Mouse (Mus musculus): Measurements from ENCODE around the gene H6pd.

H6pd gene

GRCm38 (mm10) chr4:150033261-150033671, 24.4 kb upstream of the H6pd start:
- Histone ChIP-seq H3K36me3 (ENCODE audit: insufficient read depth, low read length) (no peaks in the 10 kb centered on the region), H3K27me3 (ENCODE audit: insufficient read depth, low read length) (peaks cover 69% of the 10 kb centered on the region)
- TF ChIP-seq POU5F1 (IDR thresholded peaks at IDR 0.05; ENCODE audit: borderline replicate concordance, low read length): no peak
- TF ChIP-seq NANOG (IDR thresholded peaks at IDR 0.05; ENCODE audit: borderline replicate concordance, low read length): no peak
- no peak for TF ChIP-seq CTCF (conservative IDR thresholded peaks at IDR 0.05; ENCODE audit: low read length)

GRCm38 (mm10) chr4:150031234-150031890, 22.5 kb upstream of the H6pd start:
- H3K4me1 ChIP-seq (replicated peaks; ENCODE audit: low read depth, low read length): peaks cover 37% of the 10 kb centered on the region
- TF ChIP-seq CTCF (conservative IDR thresholded peaks at IDR 0.05; ENCODE audit: low read length) (no peak), NANOG (IDR thresholded peaks at IDR 0.05; ENCODE audit: borderline replicate concordance, low read length) (no peak), POU5F1 (IDR thresholded peaks at IDR 0.05; ENCODE audit: borderline replicate concordance, low read length) (no peak)
- no peaks in the 10 kb centered on the region for H3K36me3 ChIP-seq (ENCODE audit: insufficient read depth, low read length)
- no peaks in the 10 kb centered on the region for H3K9me3 ChIP-seq (ENCODE audit: low read length)
- H3K4me3 ChIP-seq (replicated peaks; ENCODE audit: low read length): peak overlapping the region; percentile 69
- H3K27me3 ChIP-seq (ENCODE audit: insufficient read depth, low read length): peaks cover 88% of the 10 kb centered on the region

More at GRCm38 (mm10) chr4:150033261-150033671, 24.4 kb upstream of the H6pd start:
- H3K9me3 ChIP-seq (ENCODE audit: low read length): no peaks in the 10 kb centered on the region
- H3K4me1 ChIP-seq (replicated peaks; ENCODE audit: low read depth, low read length): peaks cover 40% of the 10 kb centered on the region
- H3K4me3 ChIP-seq (replicated peaks; ENCODE audit: low read length): peak overlapping the region; percentile 64

DNA sequence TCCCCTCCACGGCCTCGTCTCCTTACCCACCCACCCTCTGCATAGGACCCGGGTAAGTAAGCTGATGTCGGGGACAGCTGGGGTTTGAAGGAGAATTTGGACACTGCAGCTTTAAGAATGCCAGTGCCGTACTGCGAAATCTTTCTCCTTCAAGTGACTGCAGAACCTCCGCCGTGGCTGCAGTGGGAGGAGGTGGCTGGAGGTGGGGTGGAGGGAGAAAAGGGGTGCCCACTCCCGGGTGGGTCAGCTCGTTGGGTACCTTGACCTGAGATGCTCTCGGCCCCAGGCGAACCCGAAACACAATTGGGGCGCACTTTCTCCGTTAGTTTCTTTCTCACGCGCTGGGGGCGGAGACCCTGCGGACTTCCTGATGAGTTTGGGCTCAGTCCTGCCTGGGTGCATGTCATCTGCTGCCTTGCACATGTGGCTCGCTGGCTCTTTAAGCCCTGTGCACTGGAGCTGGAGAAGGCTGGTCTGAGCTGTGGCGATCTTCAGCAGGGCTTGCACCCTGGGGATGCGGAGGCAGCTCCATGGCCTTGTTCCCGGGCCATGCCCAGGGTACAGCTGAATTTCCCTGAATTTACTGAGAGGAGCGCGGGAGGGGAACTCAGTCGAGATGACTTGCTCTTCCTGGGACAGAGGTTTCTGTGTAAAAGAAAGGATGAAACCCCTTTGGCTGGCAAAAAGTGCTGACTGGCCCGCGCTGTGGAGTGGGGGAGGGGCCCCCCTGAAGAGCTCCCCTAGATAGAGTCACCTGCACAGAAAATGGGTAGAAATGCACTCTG, 21.8 kb upstream of the H6pd start:
- Histone ChIP-seq H3K27me3 (ENCODE audit: insufficient read depth, low read length) (peaks cover 96% of the 10 kb centered on the region), H3K4me1 (replicated peaks; ENCODE audit: low read depth, low read length) (peaks cover 30% of the 10 kb centered on the region), H3K4me3 (replicated peaks; ENCODE audit: low read length) (peak overlapping the region; percentile 69), H3K36me3 (ENCODE audit: insufficient read depth, low read length) (no peaks in the 10 kb centered on the region), H3K9me3 (ENCODE audit: low read length) (no peaks in the 10 kb centered on the region)
- TF ChIP-seq POU5F1 (IDR thresholded peaks at IDR 0.05; ENCODE audit: borderline replicate concordance, low read length): no peak

- H3K4me3 ChIP-seq (replicated peaks; ENCODE audit: low read length): no peak overlapping the region
- peaks cover 99% of the 10 kb centered on the region for H3K27me3 ChIP-seq (ENCODE audit: insufficient read depth, low read length)
- H3K9me3 ChIP-seq (ENCODE audit: low read length): no peaks in the 10 kb centered on the region
- H3K4me1 ChIP-seq (replicated peaks; ENCODE audit: low read depth, low read length): peaks cover 26% of the 10 kb centered on the region
- TF ChIP-seq POU5F1 (IDR thresholded peaks at IDR 0.05; ENCODE audit: borderline replicate concordance, low read length) (no peak), CTCF (conservative IDR thresholded peaks at IDR 0.05; ENCODE audit: low read length) (no peak), NANOG (IDR thresholded peaks at IDR 0.05; ENCODE audit: borderline replicate concordance, low read length) (no peak)
- H3K36me3 ChIP-seq (ENCODE audit: insufficient read depth, low read length): no peaks in the 10 kb centered on the region
These were observed 21.1 kb upstream of the H6pd start for GRCm38 (mm10) chr4:150029885-150030284.

DNA sequence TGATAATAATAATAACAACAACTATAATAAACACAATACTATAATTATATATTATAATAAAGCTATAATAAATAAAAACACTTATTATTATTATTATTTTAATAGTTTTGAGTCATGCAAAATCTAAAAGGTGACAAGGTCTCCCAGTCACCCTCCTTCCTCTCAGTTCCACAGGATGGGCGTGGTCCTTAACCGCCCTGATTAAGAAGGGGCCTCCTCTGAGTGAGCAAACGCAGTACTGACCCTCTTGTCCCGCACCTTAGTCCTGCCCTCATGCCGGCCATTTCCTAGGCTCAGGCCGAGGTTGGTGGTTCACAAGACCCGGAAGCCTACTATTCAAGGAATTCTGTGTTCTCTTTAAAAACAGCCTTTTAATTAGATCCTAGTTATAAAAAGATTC, 14.7 kb upstream of the H6pd start:
- Histone ChIP-seq H3K9me3 (ENCODE audit: low read length) (peaks cover 4% of the 10 kb centered on the region; the same call in 1 of the 2 replicates), H3K36me3 (ENCODE audit: insufficient read depth, low read length) (no peaks in the 10 kb centered on the region), H3K27me3 (ENCODE audit: insufficient read depth, low read length) (peaks cover 51% of the 10 kb centered on the region), H3K4me1 (replicated peaks; ENCODE audit: low read depth, low read length) (peaks cover 8% of the 10 kb centered on the region; the same call in 1 of the 2 replicates), H3K4me3 (replicated peaks; ENCODE audit: low read length) (no peak overlapping the region)
- TF ChIP-seq POU5F1 (IDR thresholded peaks at IDR 0.05; ENCODE audit: borderline replicate concordance, low read length) (no peak), CTCF (conservative IDR thresholded peaks at IDR 0.05; ENCODE audit: low read length) (no peak), NANOG (IDR thresholded peaks at IDR 0.05; ENCODE audit: borderline replicate concordance, low read length) (no peak)

- H3K4me3 ChIP-seq (replicated peaks; ENCODE audit: low read length): no peak overlapping the region
- peaks cover 26% of the 10 kb centered on the region for H3K4me1 ChIP-seq (replicated peaks; ENCODE audit: low read depth, low read length)
- peaks cover 30% of the 10 kb centered on the region for H3K27me3 ChIP-seq (ENCODE audit: insufficient read depth, low read length)
- no peaks in the 10 kb centered on the region for H3K36me3 ChIP-seq (ENCODE audit: insufficient read depth, low read length)
- TF ChIP-seq CTCF (conservative IDR thresholded peaks at IDR 0.05; ENCODE audit: low read length) (no peak), NANOG (IDR thresholded peaks at IDR 0.05; ENCODE audit: borderline replicate concordance, low read length) (no peak), POU5F1 (IDR thresholded peaks at IDR 0.05; ENCODE audit: borderline replicate concordance, low read length) (no peak)
- H3K9me3 ChIP-seq (ENCODE audit: low read length): peaks cover 4% of the 10 kb centered on the region; the same call in 1 of the 2 replicates
These were observed 11.0 kb upstream of the H6pd start for GRCm38 (mm10) chr4:150019741-150020380.

GRCm38 (mm10) chr4:150015436-150015835, 6.6 kb upstream of the H6pd start:
- no peak overlapping the region for H3K4me3 ChIP-seq (replicated peaks; ENCODE audit: low read length)
- H3K36me3 ChIP-seq (ENCODE audit: insufficient read depth, low read length): no peaks in the 10 kb centered on the region
- H3K9me3 ChIP-seq (ENCODE audit: low read length): peaks cover 4% of the 10 kb centered on the region; the same call in 1 of the 2 replicates
- TF ChIP-seq POU5F1 (IDR thresholded peaks at IDR 0.05; ENCODE audit: borderline replicate concordance, low read length): no peak
- TF ChIP-seq NANOG (IDR thresholded peaks at IDR 0.05; ENCODE audit: borderline replicate concordance, low read length): no peak
- TF ChIP-seq CTCF (conservative IDR thresholded peaks at IDR 0.05; ENCODE audit: low read length): no peak
- H3K27me3 ChIP-seq (ENCODE audit: insufficient read depth, low read length): peaks cover 25% of the 10 kb centered on the region
- H3K4me1 ChIP-seq (replicated peaks; ENCODE audit: low read depth, low read length): peaks cover 35% of the 10 kb centered on the region

- Histone ChIP-seq H3K36me3 (ENCODE audit: insufficient read depth, low read length) (no peaks in the 10 kb centered on the region), H3K27me3 (ENCODE audit: insufficient read depth, low read length) (peaks cover 31% of the 10 kb centered on the region), H3K9me3 (ENCODE audit: low read length) (no peaks in the 10 kb centered on the region), H3K4me1 (replicated peaks; ENCODE audit: low read depth, low read length) (peaks cover 37% of the 10 kb centered on the region), H3K4me3 (replicated peaks; ENCODE audit: low read length) (no peak overlapping the region)
- TF ChIP-seq CTCF (conservative IDR thresholded peaks at IDR 0.05; ENCODE audit: low read length) (no peak), NANOG (IDR thresholded peaks at IDR 0.05; ENCODE audit: borderline replicate concordance, low read length) (no peak), POU5F1 (IDR thresholded peaks at IDR 0.05; ENCODE audit: borderline replicate concordance, low read length) (no peak)
These were observed 5.7 kb upstream of the H6pd start for GRCm38 (mm10) chr4:150014378-150015091.

Data from E14TG2a.4 (cell line).